Mouse (Mus musculus) urinary bladder, adult 18-20 months (tissue): ENCODE data around the gene Tsc22d3.
A peak's percentile ranks its signal among the peaks of the same experiment; 100 is the strongest.
"Not testable (repeated sequence)": the region's sequence is repeated elsewhere in the genome, so short reads cannot be mapped to it uniquely, and the experiment has no call there.

Source experiments
- DNase-seq, 2 experiments: peaks; one replicate each; pipeline ENCODE4 v3.0.0; 2022; ENCODE audit warnings: low spot score in 2 of 2, mixed read lengths in 2 of 2

Tsc22d3 gene

DNA sequence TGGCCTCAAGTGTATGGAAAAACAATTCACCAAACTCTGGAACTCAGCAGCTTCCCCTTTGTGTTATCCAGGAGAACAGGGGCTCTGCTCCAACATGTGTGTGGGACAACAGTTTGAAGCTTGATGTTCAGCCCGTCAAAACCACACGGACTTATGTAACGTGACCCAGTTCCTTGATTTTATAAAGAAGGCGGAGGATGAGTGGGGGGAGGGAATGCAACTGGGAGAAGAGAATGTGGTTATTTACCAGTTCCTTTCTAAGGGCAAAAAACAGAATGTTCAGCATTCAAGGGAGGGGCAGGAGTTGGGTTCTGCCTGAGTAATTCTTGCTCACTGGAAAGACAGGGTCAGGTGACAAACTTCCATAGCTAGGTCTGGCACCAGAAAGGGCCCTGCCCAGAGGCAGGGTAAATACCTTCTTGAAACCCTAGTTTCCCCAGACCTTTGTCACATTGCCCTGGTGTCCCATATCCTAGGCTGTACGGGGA is 71.3 kb downstream of the Tsc22d3 start:
- no peak for DNase-seq

DNA sequence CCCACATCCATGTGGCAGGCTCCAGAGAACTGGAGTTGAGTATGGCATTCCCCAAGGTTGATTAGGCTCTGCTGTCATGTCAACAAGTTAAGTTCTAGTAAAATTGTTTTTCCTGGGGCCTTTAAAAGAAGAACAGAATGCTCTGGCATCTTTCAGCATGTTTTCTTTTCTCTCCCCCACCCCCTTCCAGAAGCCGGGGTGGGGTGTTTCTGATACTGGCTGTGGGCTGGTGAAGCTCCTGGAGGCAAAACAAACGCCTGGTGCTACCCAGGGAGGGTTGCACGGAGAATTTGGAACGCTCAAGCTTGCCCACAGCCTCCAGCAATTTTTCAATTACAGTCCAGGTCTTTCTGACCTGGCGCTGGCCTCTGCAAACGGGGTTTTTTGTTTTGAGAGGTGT is 73.2 kb downstream of the Tsc22d3 start:
- no peak for DNase-seq

DNA sequence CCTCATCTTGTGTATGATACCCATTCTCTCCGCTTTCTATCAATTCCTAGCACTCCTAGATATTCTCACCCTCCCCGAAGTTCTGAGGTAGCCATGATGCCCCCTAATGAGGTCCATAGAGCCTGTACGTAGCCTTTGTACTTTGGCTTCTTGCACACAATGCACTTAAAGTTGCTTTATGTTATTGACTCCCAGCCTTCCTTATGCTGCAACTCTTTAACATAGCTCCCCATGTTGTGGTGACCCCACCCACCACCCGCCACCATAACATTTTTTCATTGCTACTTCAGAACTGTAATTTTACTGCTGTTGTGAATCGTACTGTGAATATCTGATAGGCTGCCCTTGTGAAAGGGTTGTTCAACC is 74.2 kb downstream of the Tsc22d3 start:
- DNase-seq = no peak

- no peak for DNase-seq
Observed at GRCm38 (mm10) chrX:140525604-140526252, 74.7 kb downstream of the Tsc22d3 start.

DNA sequence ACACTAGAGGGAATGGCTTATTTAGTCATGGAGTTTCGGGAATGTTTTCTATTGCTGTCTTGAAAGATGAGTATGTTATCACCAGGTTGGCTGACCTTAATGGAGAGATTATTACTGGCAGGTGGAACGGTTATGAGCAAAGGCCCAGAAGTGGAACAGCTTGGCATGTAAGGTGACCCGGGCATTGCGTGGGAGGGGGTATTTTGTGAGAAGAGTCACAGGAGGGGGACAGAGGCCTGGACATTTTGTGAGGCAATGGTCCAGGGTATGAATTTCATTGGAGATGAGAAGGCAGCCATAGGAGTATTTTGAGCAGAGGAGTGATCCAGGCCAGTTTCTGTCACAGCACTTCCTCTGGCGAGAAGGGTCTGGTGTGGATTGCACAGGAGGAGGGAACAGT is 76.2 kb downstream of the Tsc22d3 start:
- no peak for DNase-seq

DNA sequence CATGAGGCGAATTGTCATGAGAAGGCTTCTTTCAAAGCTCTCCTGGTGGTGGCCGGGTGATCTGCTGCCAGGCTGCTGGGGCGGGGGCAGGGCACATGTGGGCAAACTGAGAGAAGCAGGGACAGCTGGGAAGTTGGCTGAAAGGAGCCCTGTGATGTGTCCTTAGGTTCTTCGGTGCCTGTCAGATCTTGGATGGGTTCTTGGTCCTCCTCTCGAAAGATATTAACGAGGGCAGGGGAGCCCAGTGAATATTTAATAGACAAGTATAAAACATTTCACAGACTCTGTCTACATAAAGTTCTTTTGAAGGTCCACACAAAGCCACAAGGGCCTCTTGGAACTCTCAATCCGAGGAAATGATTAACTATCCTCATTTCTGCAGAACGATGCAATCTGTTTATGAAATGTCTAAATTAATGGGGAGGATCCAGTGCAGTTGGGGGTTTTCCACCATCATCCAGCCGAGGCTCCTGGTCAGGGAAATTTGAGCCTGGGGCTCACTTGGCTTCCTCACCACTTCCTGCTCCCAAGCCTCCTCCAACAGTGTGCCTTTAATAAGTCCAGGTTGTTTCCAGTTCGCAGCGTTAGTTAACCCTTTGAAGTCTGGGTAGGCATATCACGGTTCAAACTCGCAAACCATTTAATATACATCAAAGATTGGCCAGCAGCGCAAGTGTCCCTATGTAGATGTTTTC is 78.2 kb downstream of the Tsc22d3 start:
- no peak for DNase-seq

- peak; percentile 84 to 93 for DNase-seq
Observed at GRCm38 (mm10) chrX:140520146-140521102, 80.0 kb downstream of the Tsc22d3 start.

DNA sequence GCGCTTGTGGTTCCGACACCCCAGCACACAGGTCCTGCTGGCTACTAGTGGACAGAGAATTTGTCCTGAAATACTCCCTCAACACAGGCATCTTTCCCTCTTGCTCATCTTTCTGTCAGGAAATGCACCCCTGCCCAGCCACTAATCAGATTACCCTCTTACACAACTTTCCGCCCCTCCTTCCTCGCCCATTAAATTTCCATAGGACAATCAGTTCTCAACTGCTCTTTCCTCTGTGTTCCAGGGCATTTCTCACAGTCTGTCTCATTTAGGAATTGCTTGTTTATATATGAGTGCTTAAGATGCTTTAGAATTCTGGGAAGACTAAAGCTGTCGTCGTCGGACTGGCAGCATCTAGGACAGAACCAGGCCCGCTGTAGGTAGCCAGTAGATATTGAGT is 82.1 kb downstream of the Tsc22d3 start:
- no peak for DNase-seq

DNA sequence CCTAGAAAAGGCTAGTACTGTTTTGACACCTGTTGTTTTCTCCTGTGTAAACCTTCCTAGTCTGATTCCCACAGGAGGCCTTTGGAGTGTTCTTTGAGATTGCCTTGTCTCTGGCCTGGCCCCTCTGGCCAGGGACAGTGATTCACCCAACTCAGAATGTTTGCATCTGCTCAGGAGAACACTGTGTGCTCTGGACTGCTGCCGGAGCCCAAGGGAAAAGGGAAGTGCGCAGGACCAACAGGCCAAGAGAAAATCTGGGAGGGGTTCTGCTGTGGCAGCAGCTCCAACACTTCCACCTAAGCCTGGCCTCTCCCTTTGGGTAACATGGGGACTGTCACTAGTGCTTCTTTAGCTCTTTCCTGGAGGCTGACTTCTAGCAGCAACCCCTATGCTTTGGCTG is 87.1 kb downstream of the Tsc22d3 start:
- DNase-seq = no peak

DNA sequence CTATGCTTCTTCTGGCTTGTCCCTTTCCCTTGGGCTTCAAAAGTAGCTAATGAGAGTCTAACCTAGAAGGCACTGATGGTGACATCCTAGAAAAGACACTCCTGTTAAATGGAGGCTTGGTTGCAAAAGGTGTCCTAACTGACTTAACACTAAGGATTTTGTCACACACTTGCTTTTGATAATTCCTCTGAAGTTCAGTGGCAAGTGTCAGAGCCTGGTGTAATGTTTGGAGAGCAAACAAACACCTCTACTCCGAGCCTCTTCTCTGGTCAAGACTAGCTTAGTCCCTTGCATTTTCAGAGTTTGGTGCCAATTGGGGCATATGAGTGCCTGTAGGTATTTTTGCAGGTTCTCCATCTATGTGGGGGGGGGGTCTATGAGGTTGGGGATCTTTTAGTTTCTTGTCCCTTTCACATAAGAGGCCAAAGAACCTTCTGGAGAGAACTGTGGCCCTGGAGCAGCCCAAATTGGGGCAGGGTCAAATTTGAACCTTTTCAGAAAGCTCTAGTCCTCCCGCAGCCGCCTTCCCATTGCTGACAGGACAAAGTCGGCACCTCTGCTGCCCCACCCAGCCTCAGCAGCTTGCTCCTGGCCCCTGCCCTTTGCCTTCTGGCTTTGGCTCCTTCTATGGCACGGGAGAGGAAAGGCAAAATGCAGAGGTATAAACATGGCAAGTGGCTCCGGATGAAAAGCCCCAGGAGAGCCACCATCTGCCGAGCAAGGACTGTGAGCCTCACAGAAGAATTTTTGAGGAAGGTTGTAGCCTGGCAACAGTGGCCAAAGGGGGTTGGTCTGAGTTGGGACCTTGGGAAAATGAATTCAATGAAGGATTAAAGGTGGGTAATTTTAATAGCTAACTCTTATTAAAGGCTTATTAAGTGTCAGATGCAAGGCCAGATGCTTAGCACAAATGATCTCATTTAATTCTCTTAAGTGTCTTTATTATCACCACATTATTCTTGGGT is 88.5 kb downstream of the Tsc22d3 start:
- DNase-seq = no peak

- DNase-seq = peak; percentile 44 to 78
Observed at GRCm38 (mm10) chrX:140510696-140511429, 89.6 kb downstream of the Tsc22d3 start.

DNA sequence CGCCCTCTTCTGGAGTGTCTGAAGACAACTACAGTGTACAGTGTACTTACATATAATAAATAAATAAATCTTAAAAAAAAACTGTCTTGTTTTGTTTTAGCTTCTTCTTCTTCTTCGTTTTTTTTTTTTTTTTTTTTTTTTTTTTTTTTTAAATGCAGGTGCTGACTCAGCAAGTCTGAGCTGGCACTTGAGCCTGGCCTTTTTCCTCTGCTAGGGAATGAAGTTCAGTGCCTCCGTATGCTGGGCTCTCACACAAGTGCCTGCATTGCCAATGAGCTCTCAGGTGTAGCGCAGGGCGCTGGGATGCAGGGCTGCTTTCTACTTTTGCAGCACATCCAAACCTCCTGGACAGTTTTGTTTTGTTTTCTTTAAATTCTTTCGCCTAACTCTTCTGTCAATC is 90.6 kb downstream of the Tsc22d3 start:
- no peak for DNase-seq

DNA sequence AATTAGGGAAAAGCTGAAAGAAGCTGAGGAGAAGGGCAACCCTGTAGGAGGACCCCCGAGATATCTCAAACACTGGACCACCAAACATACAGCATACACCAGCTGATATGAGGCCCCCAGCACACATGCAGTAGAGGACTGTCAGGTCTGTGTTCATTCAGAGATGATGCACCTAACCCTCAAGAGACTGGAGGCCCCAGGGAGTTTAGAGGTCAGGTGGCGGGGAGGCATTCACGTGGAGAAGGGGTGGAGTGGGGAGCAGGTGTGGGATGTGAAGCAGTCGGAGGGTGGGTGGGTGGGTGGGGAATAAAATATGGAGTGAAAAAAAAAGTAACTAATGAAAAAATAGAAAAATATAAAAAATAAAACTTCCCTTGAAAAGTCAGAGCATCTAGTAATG is 91.7 kb downstream of the Tsc22d3 start:
- not testable (repeated sequence) for DNase-seq

- no peak for DNase-seq
Observed at GRCm38 (mm10) chrX:140507377-140507776, 93.1 kb downstream of the Tsc22d3 start.

GRCm38 (mm10) chrX:140506436-140507180 is 93.9 kb downstream of the Tsc22d3 start:
- DNase-seq = no peak

- DNase-seq = peak in 1 of 2 experiments; percentile 62
Observed at GRCm38 (mm10) chrX:140505497-140506238, 94.8 kb downstream of the Tsc22d3 start.

DNA sequence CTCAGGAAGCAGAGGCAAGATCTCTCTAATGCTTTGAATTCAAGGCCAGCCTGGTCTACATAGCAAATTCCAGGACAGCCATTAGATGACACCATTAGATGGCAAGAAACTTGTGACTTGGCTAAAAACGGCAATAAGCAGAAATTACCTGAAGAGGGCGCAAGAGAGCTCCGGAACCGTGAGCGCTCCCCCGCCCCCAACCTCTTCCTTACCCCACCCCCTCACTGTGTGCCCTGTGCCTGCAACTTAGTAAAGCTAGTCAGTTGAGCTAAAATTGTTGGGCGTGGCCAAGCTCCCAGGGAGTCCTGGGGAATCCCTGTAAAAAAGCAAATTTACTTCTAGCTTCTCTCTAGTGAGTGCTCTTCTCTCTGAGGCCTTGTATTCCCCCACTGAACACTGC is 96.6 kb downstream of the Tsc22d3 start:
- DNase-seq = peak in 1 of 2 experiments; percentile 49

- DNase-seq = no peak
Observed at GRCm38 (mm10) chrX:140501401-140502301, 98.8 kb downstream of the Tsc22d3 start.
